Mouse (Mus musculus): ENCODE data around the gene C1qtnf4.

The C1qtnf4 gene

GRCm38 (mm10) chr2:90885218-90886041 lies at the start of gene C1qtnf4:
Gene C1qtnf4 (plus strand): TSS chr2:90885860.
- CTCF ChIA-PET = interaction anchor here (0.5 to 0.6 kb wide), 2 partner anchors 13 to 63 kb away, joined by 3 read pairs; no protein-coding TSS in a partner anchor

GRCm38 (mm10) chr2:90838621-90839020 lies 47.0 kb upstream of the C1qtnf4 start:
- CTCF ChIA-PET = no interaction called here

GRCm38 (mm10) chr2:90843666-90844065 lies 42.0 kb upstream of the C1qtnf4 start:
- CTCF ChIA-PET = no interaction called here

GRCm38 (mm10) chr2:90844262-90844661 lies 41.4 kb upstream of the C1qtnf4 start:
- CTCF ChIA-PET = no interaction called here

GRCm38 (mm10) chr2:90845234-90845633 lies 40.4 kb upstream of the C1qtnf4 start:
- CTCF ChIA-PET = no interaction called here

- CTCF ChIA-PET = no interaction called here
Observed at GRCm38 (mm10) chr2:90846171-90846570, 39.5 kb upstream of the C1qtnf4 start.

- CTCF ChIA-PET = no interaction called here
Observed at GRCm38 (mm10) chr2:90846597-90846954, 39.1 kb upstream of the C1qtnf4 start.

- CTCF ChIA-PET = no interaction called here
Observed at GRCm38 (mm10) chr2:90846955-90847680, 38.5 kb upstream of the C1qtnf4 start, which contains the start of gene Mtch2. Gene Mtch2 (plus strand): TSS chr2:90847155.

GRCm38 (mm10) chr2:90847681-90848050 lies 38.0 kb upstream of the C1qtnf4 start:
- CTCF ChIA-PET = no interaction called here

- CTCF ChIA-PET = no interaction called here
Observed at GRCm38 (mm10) chr2:90848331-90848730, 37.3 kb upstream of the C1qtnf4 start.

GRCm38 (mm10) chr2:90850401-90850800 lies 35.3 kb upstream of the C1qtnf4 start:
- CTCF ChIA-PET = no interaction called here

GRCm38 (mm10) chr2:90861486-90861885 lies 24.2 kb upstream of the C1qtnf4 start:
- CTCF ChIA-PET = no interaction called here

GRCm38 (mm10) chr2:90864184-90864583 lies 21.5 kb upstream of the C1qtnf4 start:
- CTCF ChIA-PET = no interaction called here

GRCm38 (mm10) chr2:90866524-90866923 lies 19.1 kb upstream of the C1qtnf4 start:
- CTCF ChIA-PET = interaction anchor here (1.3 kb wide), 1 partner anchor 45 kb away, joined by 4 read pairs; no protein-coding TSS in a partner anchor

GRCm38 (mm10) chr2:90870136-90870601 lies 15.5 kb upstream of the C1qtnf4 start:
- CTCF ChIA-PET = no interaction called here

- CTCF ChIA-PET = no interaction called here
Observed at GRCm38 (mm10) chr2:90871180-90871961, 14.3 kb upstream of the C1qtnf4 start.

GRCm38 (mm10) chr2:90874025-90874424 lies 11.6 kb upstream of the C1qtnf4 start:
- CTCF ChIA-PET = no interaction called here

GRCm38 (mm10) chr2:90875239-90875638 lies 10.4 kb upstream of the C1qtnf4 start:
- CTCF ChIA-PET = no interaction called here

GRCm38 (mm10) chr2:90877584-90878259 lies 7.9 kb upstream of the C1qtnf4 start:
- CTCF ChIA-PET = no interaction called here

GRCm38 (mm10) chr2:90879419-90879818 lies 6.2 kb upstream of the C1qtnf4 start:
- CTCF ChIA-PET = no interaction called here

- CTCF ChIA-PET = no interaction called here
Observed at GRCm38 (mm10) chr2:90880144-90880785, 5.4 kb upstream of the C1qtnf4 start.
